Mouse (Mus musculus) lung, embryonic 16.5 days (tissue): Measurements from ENCODE around the gene Khsrp. TPM values are rescaled to one million over a fixed set of nuclear protein-coding genes. Genes with fewer than 3 reads are reported as not detected.
"Not testable (repeated sequence)": the region's sequence is repeated elsewhere in the genome, so short reads cannot be mapped to it uniquely, and the experiment has no call there.

Experiments used
- ATAC-seq: fragments of 200-750 bp; cut with Nextera tagmentation; 2 replicates; pipeline ENCODE4 v1.8.0; 2017; ENCODE audit warnings: low read depth, mild to moderate bottlenecking, moderate library complexity
- H3K27ac ChIP-seq: fragments of 300-500 bp; sonication (generic); 2 replicates; pipeline ENCODE4 v1.5.1; 2014; ENCODE audit warnings: mild to moderate bottlenecking, control low read depth, low read length
- H3K27me3 ChIP-seq: fragments of 300-500 bp; sonication (generic); 2 replicates; pipeline ENCODE4 v1.6.1; 2014; ENCODE audit warnings: low read depth, low read length, mixed read lengths; ENCODE audit not compliant: control insufficient read depth, insufficient read depth
- H3K36me3 ChIP-seq: fragments of 300-500 bp; sonication (generic); 2 replicates; pipeline ENCODE4 v1.6.1; 2014; ENCODE audit warnings: low read length; ENCODE audit not compliant: control insufficient read depth, insufficient read depth
- H3K4me1 ChIP-seq: fragments of 300-500 bp; sonication (generic); replicated peaks from 2 replicates; pipeline ENCODE4 v1.6.1; 2014; ENCODE audit warnings: low read length, mixed read lengths; ENCODE audit not compliant: control insufficient read depth, insufficient read depth
- H3K4me2 ChIP-seq: fragments of 300-500 bp; sonication (generic); 2 replicates; pipeline ENCODE4 v1.6.1; 2014; ENCODE audit warnings: low read depth, low read length, control low read depth
- H3K4me3 ChIP-seq: fragments of 300-500 bp; sonication (generic); 2 replicates; pipeline ENCODE4 v1.5.1; 2014; ENCODE audit warnings: mild to moderate bottlenecking, low read length, control low read depth
- H3K9ac ChIP-seq: fragments of 300-500 bp; sonication (generic); 2 replicates; pipeline ENCODE4 v1.6.1; 2014; ENCODE audit warnings: low read length, control low read depth
- H3K9me3 ChIP-seq: fragments of 300-500 bp; sonication (generic); 2 replicates; pipeline ENCODE4 v1.6.1; 2016; ENCODE audit warnings: low read length; ENCODE audit not compliant: control insufficient read depth
- WGBS: fragments of 180-500 bp; shearing (Covaris S2); extraction: QIAGEN DNeasy Blood & Tissue Kit; methylation state at CpG from one replicate; pipeline ENCODE4 v1.1.7; 2014; 5-methylcytosine and 5-hydroxymethylcytosine counted together
- polyA plus RNA-seq: library from polyadenylated mRNA; unstranded; fragments of >200 nt; fragmentation: Nextera tagmentation; extraction: Ambion mirVana; gene quantifications from 2 replicates; pipeline ENCODE4 v1.2.1, GENCODE M21; 2015

Khsrp gene
- polyA plus RNA-seq, 1 experiment from 2014 or later, result 23.7 TPM

DNA sequence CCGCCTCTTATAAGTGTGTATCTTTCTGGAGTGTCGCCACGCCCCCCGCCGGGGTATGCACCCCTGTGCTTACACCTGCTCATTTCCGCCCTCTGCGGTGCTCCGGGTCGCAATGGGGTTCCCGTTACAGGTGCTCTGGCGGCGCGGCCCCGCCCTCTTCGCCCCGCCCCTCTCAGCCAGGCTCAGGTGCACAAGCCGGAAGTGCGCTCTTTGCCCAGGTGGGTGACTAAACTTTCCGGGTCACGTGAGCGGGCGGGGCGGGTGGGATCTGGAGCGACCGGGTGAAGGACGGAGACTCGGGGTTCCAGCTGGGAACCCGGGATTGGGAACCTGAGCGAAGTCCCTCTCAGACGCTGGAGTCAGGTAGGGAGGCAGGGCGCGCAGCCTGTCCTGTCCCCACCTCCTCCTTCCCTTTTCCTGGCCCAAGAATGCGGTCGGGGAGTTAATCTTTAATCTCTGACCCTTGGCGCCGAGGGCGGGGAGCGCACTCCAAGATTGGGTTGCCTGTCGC lies 30.7 kb upstream of the Khsrp start:
- H3K36me3 ChIP-seq, result no peaks in the 10 kb centered on the region
- WGBS, result under 1% methylated on average over 39 of the region's 39 CpGs
- peaks cover 25% of the 10 kb centered on the region for H3K27me3 ChIP-seq
- peak overlapping the region; percentile 58 for H3K4me3 ChIP-seq
- ATAC-seq, result peak; percentile 57
- peak overlapping the region; percentile 37 for H3K4me2 ChIP-seq
- H3K9me3 ChIP-seq, result no peaks in the 10 kb centered on the region
- peak overlapping the region; percentile 75 for H3K9ac ChIP-seq
- peaks cover 8% of the 10 kb centered on the region for H3K4me1 ChIP-seq
- H3K27ac ChIP-seq, result peak overlapping the region; percentile 92

DNA sequence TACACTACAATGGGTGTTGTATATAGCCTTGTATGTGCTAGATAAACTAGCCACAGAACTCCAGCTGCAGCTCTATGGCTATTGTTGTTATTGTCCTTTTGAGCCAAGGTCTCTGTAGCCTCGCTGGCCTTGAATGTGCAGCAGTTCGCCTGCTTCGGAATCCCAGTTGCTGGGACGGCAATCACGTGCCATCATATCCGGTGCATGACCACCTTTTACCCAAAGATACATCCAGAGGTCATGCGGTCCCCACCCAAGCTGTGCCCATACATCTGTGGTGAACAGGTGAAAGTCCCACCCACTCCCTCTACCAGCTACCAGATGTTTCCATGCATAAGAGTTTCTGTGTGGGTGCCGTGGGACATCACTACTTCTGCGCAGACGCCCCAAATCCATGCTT lies 29.7 kb upstream of the Khsrp start:
- peaks cover 8% of the 10 kb centered on the region for H3K4me1 ChIP-seq
- H3K4me2 ChIP-seq, result peak overlapping the region; percentile 95
- H3K9me3 ChIP-seq, result no peaks in the 10 kb centered on the region
- H3K4me3 ChIP-seq, result peak overlapping the region; percentile 81
- no peak overlapping the region for H3K9ac ChIP-seq
- peak overlapping the region; percentile 71 for H3K27ac ChIP-seq
- H3K36me3 ChIP-seq, result no peaks in the 10 kb centered on the region
- WGBS, result 37% methylated on average over 10 of the region's 10 CpGs
- peaks cover 25% of the 10 kb centered on the region for H3K27me3 ChIP-seq
- no peak for ATAC-seq

DNA sequence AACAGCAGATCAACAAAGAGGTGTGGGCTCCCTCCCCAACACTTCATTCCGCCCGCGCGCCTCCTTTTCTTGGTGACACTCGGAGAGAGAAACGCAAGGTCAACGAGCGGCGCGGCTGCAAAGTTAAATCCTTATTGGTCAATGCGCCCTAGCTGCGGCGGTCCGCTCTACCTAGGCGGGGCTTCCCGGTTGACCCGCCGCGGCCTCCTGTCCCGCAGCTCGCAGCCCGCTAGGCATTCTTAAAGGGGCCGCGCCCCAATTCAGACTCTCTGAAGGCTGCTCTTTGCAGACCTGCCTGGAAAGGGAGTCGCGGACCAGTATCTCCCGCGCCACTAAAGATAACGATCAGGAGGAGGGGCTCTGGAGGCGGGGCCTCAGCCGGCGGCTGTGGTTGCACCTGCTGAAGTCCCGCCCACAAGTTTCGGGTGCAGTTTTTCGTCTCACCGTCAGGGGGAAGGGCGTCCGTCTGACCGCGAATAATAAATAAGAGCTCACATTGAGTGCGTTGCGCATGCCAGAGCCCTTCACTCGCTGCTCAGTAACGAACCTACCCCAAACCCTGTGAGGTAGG lies 29.0 kb upstream of the Khsrp start:
- Histone ChIP-seq H3K4me1 (peaks cover 8% of the 10 kb centered on the region), H3K4me3 (peak overlapping the region; percentile 81), H3K9me3 (no peaks in the 10 kb centered on the region), H3K27me3 (peaks cover 25% of the 10 kb centered on the region), H3K36me3 (no peaks in the 10 kb centered on the region), H3K27ac (peak overlapping the region; percentile 86), H3K9ac (peak overlapping the region; percentile 79), H3K4me2 (peak overlapping the region; percentile 95)
- WGBS, result under 1% methylated on average over 44 of the region's 44 CpGs
- peak; percentile 88 for ATAC-seq

DNA sequence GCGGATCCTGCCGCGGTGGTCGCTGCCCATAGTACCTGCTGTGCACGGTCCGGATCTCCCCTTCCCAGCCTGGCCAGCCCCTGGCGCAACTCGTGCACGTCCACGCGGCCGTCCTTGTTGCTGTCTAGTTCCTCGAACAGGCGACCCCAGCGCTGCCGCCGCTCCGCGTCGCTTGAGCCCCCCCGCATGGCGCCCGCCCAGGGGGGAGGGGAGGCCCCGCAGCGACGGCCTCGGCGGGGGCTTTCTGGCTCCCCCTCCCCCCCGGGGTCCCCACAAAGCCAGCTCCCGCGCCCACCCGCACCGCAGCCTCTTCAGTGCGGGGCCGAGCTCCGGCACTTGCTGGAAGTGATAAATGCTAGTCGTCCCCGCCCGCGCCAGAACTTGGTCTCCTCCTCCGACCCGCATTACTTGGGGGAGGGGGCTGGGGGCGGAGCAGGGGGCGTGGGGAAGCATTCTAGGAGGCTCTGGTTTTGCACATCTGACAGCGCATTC lies 28.2 kb upstream of the Khsrp start, which contains the start of gene Slc25a23:
Gene Slc25a23 (minus strand): TSS at position 378 of the 492 bp plus-strand sequence.
- Histone ChIP-seq H3K36me3 (no peaks in the 10 kb centered on the region), H3K4me3 (peak within 1 kb of the TSS; percentile 81), H3K9me3 (no peaks in the 10 kb centered on the region), H3K4me1 (peaks cover 8% of the 10 kb centered on the region), H3K27me3 (peaks cover 25% of the 10 kb centered on the region), H3K27ac (peak within 1 kb of the TSS; percentile 86), H3K4me2 (peak within 1 kb of the TSS; percentile 95), H3K9ac (peak within 1 kb of the TSS; percentile 79)
- WGBS, result 0% methylated on average over 30 of the region's 45 CpGs
- peak; percentile 60 for ATAC-seq

- Histone ChIP-seq H3K9ac (peak within 1 kb of the TSS; percentile 79), H3K4me1 (peaks cover 8% of the 10 kb centered on the region), H3K36me3 (no peaks in the 10 kb centered on the region), H3K4me3 (peak within 1 kb of the TSS; percentile 81), H3K27ac (peak within 1 kb of the TSS; percentile 86), H3K4me2 (peak within 1 kb of the TSS; percentile 95), H3K27me3 (peaks cover 25% of the 10 kb centered on the region), H3K9me3 (no peaks in the 10 kb centered on the region)
- 1% methylated on average over 17 of the region's 22 CpGs for WGBS
- peak; percentile 1; the same call in 1 of the 2 replicates for ATAC-seq
These were observed 27.7 kb upstream of the Khsrp start, which contains the start of gene Crb3 for GRCm38 (mm10) chr17:57058891-57059485. TSS of gene Crb3 (plus strand) at chr17:57059105.

GRCm38 (mm10) chr17:57056246-57056645 lies 24.9 kb upstream of the Khsrp start:
- WGBS, result 76% methylated on average over 3 of the region's 3 CpGs

GRCm38 (mm10) chr17:57051679-57052078 lies 20.4 kb upstream of the Khsrp start:
- 82% methylated on average over 4 of the region's 4 CpGs for WGBS
- not testable (repeated sequence) for H3K27me3 ChIP-seq, H3K9ac ChIP-seq, H3K4me1 ChIP-seq, H3K4me2 ChIP-seq, H3K36me3 ChIP-seq, H3K9me3 ChIP-seq, H3K27ac ChIP-seq, H3K4me3 ChIP-seq, ATAC-seq

More at GRCm38 (mm10) chr17:57056246-57056645, 24.9 kb upstream of the Khsrp start:
- H3K9me3 ChIP-seq, result no peaks in the 10 kb centered on the region
- peaks cover 4% of the 10 kb centered on the region for H3K27me3 ChIP-seq
- H3K36me3 ChIP-seq, result no peaks in the 10 kb centered on the region
- no peak for ATAC-seq
- H3K9ac ChIP-seq, result no peak overlapping the region
- H3K4me2 ChIP-seq, result no peak overlapping the region
- H3K4me3 ChIP-seq, result no peak overlapping the region
- peaks cover 7% of the 10 kb centered on the region for H3K4me1 ChIP-seq
- H3K27ac ChIP-seq, result no peak overlapping the region

GRCm38 (mm10) chr17:57048816-57049215 lies 17.5 kb upstream of the Khsrp start:
- Histone ChIP-seq H3K9ac (no peak overlapping the region), H3K27me3 (no peaks in the 10 kb centered on the region), H3K36me3 (no peaks in the 10 kb centered on the region), H3K4me2 (no peak overlapping the region), H3K27ac (no peak overlapping the region), H3K9me3 (no peaks in the 10 kb centered on the region), H3K4me1 (no peaks in the 10 kb centered on the region), H3K4me3 (no peak overlapping the region)
- 82% methylated on average over 3 of the region's 3 CpGs for WGBS
- no peak for ATAC-seq

DNA sequence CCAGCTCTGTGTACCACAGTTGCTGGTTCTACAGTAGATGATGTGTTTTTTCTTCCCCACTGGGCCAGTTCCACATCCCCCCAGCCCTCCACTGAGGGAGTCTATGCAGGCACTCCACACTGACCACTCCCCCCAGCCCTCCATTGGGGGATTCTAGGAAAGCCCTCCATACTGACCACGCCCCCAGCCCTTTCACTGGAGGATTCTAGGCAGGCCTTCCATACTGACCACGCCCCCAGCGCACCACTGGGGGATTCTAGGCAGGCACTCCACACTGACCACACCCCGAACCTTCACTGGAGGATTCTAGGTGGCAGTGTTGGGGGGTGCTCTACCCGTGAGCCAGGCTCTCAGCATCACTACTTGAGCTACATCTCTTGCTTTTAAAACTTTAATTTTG lies 16.1 kb upstream of the Khsrp start:
- no peaks in the 10 kb centered on the region for H3K36me3 ChIP-seq
- H3K4me1 ChIP-seq, result no peaks in the 10 kb centered on the region
- no peak overlapping the region for H3K9ac ChIP-seq
- H3K27ac ChIP-seq, result no peak overlapping the region
- ATAC-seq, result peak; percentile 53; the same call in 1 of the 2 replicates
- H3K4me2 ChIP-seq, result no peak overlapping the region
- no peaks in the 10 kb centered on the region for H3K9me3 ChIP-seq
- H3K27me3 ChIP-seq, result no peaks in the 10 kb centered on the region
- no peak overlapping the region for H3K4me3 ChIP-seq
- 28% methylated on average over 5 of the region's 5 CpGs for WGBS
